Mouse (Mus musculus) embryonic facial prominence, embryonic 10.5 days (tissue): ENCODE results near the gene Hspa5. TPM values are rescaled to one million over a fixed set of nuclear protein-coding genes. Genes with fewer than 3 reads are reported as not detected.

Experiments used
- polyA plus RNA-seq: library from polyadenylated mRNA; unstranded; fragments of >200 nt; fragmentation: Nextera tagmentation; extraction: Ambion mirVana; gene quantifications from 2 replicates; pipeline ENCODE4 v1.2.1, GENCODE M21; 2016

Hspa5 gene
- polyA plus RNA-seq, 1 experiment from 2014 or later = 908 TPM

Other genes with a start within 250 kb of the Hspa5 start
- gene Gapvd1, start 16.7 kb upstream of the Hspa5 start, polyA plus RNA-seq = 80.6 and 87.1 TPM in 2 replicates
- gene Rabepk, start 27.9 kb downstream of the Hspa5 start, polyA plus RNA-seq = 39.3 and 44.2 TPM in 2 replicates
- gene Fbxw2, start 54.3 kb downstream of the Hspa5 start, polyA plus RNA-seq = 77.3 and 79.0 TPM in 2 replicates
- 0.09 TPM in 1 of 2 replicates, not detected in the other for gene Gm34653, start 61.0 kb downstream of the Hspa5 start, polyA plus RNA-seq
- 0.09 TPM in 1 of 2 replicates, not detected in the other for gene Cutal, start 102.4 kb downstream of the Hspa5 start, polyA plus RNA-seq
- 127 and 133 TPM in 2 replicates for gene Psmd5, start 103.0 kb downstream of the Hspa5 start, polyA plus RNA-seq
- gene Phf19, start 142.1 kb downstream of the Hspa5 start, polyA plus RNA-seq = 1.1 and 1.8 TPM in 2 replicates
- 0.34 and 0.38 TPM in 2 replicates for gene Traf1, start 189.8 kb downstream of the Hspa5 start, polyA plus RNA-seq